Mouse (Mus musculus): ENCODE measurements around the gene Ern1. TPM values are rescaled to one million over a fixed set of nuclear protein-coding genes. Genes with fewer than 3 reads are reported as not detected.

Ern1 gene
- 5.6 and 7.9 TPM in 2 replicates for polyA plus RNA-seq (2014; fragmentation: Nextera tagmentation; extraction: Ambion mirVana)

DNA sequence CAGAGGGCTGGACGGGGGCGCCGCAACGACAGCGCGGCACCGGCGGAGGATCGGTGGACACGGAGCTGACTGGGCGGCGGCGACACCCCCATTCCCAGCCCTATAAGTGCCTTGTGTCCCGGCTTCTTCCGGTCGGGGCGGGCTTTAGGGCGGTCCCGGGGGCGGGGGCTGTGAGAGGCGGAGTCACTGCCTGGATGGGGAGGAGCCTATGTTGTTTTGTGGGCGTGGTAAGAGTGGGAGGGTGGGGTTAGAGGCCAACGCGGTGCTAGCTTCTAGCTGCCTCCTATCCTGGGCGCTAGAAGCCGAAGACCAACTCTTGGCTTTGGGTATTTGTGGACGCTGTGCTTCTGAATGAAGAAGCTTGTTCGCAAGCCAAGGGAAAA lies at the start of gene Ern1:
TSS of gene Ern1 (minus strand) at position 120 of the 383 bp plus-strand sequence.
- peak within 1 kb of the TSS; percentile 95 for H3K4me2 ChIP-seq (ENCODE audit: low read depth, low read length, severe bottlenecking)
- H3K27me3 ChIP-seq (ENCODE audit: control insufficient read depth, insufficient read depth, low read length), result no peaks in the 10 kb centered on the region
- H3K27ac ChIP-seq (ENCODE audit: low read depth, low read length), result peak within 1 kb of the TSS; percentile 19; the same call in 1 of the 2 replicates
- peaks cover 3% of the 10 kb centered on the region; the same call in 1 of the 2 replicates for H3K4me1 ChIP-seq (replicated peaks; ENCODE audit: control insufficient read depth, insufficient read depth, low read length)
- peak within 1 kb of the TSS; percentile 71 for H3K9ac ChIP-seq (ENCODE audit: low read length)
- ATAC-seq (replicated peaks; ENCODE audit: low FRiP score), result peak; percentile 97
- H3K36me3 ChIP-seq (ENCODE audit: control insufficient read depth, insufficient read depth, low read length), result no peaks in the 10 kb centered on the region
- under 1% methylated on average over 28 of the region's 28 CpGs for WGBS
- H3K4me3 ChIP-seq (ENCODE audit: low read depth, low read length), result peak within 1 kb of the TSS; percentile 62
- peak; percentile 97 for DNase-seq (ENCODE audit: low spot score)
- H3K9me3 ChIP-seq (ENCODE audit: control insufficient read depth, low read length), result no peaks in the 10 kb centered on the region

DNA sequence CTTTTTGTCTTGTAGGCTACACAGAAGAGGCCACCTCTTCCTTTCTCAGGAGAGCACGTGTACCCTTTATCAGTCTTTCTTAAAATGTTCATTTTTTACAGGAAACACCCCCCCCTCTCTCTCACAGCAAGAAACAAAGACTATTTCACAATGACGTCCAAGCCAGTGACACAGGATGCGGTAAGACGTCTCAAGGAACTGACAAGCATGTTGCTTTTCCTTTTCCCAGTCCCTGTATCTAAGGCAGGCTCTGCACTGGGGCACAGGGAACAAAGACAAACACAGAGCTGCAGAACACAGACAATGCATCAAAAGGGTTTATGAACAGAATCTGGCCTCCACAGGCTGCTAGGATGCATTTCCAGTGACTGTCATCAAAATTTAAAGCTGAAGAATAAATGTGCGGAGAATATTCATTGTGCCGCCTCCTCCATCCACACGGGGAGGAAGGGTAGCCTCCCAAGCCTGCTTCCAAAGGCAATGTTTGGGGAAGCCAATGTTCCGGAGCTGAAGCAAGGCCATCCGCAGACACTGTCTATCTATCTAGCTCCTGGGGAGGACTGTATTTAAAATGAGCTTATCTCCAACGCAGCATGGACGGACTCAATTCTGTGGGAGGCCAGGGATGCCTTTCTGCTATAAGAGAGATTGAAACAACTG lies 48.7 kb upstream of the Ern1 start:
- WGBS, result 81% methylated on average over 11 of the region's 11 CpGs

DNA sequence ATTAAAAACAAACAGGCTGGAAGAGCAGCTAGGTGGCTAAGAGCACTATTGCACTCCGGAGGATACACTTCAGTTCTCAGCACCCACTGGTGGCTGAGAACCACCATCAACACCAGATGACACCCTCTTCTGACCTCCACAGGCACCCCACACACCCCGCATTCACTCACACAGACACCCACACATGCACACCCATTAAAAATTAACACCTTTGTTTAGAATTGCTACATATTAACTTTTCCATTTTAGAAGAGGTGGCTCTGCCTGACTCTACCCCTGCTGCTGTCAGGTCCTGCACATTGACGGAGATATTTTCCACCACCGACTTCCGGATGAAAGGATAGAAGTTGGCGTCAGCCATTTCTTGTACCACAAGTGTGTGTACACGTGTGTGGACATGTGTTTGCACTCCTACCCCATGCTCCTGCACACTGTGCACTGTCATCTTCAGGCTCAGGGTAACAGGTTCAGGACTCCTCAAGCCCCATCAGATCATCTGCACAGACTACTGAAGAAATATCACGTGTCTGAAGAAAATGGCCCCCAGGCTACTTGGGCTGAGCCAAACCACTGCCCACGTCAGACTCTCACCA lies 48.1 kb upstream of the Ern1 start:
- Histone ChIP-seq H3K9me3 (ENCODE audit: control insufficient read depth, low read length) (no peaks in the 10 kb centered on the region), H3K27me3 (ENCODE audit: control insufficient read depth, insufficient read depth, low read length) (no peaks in the 10 kb centered on the region), H3K4me2 (ENCODE audit: low read depth, low read length, severe bottlenecking) (no peak overlapping the region), H3K9ac (ENCODE audit: low read length) (peak overlapping the region; percentile 3; the same call in 1 of the 2 replicates), H3K4me1 (replicated peaks; ENCODE audit: control insufficient read depth, insufficient read depth, low read length) (0 out of 2 replicates have a peak, but pooled peaks cover 2% of the 10 kb centered on the region), H3K4me3 (ENCODE audit: low read depth, low read length) (no peak overlapping the region), H3K36me3 (ENCODE audit: control insufficient read depth, insufficient read depth, low read length) (no peaks in the 10 kb centered on the region), H3K27ac (ENCODE audit: low read depth, low read length) (no peak overlapping the region)
- no peak for ATAC-seq (replicated peaks; ENCODE audit: low FRiP score)
- DNase-seq (ENCODE audit: low spot score), result no peak
- WGBS, result 89% methylated on average over 9 of the region's 9 CpGs

More for the DNA sequence above, 48.7 kb upstream of the Ern1 start:
- peak overlapping the region; percentile 12; the same call in 1 of the 2 replicates for H3K27ac ChIP-seq (ENCODE audit: low read depth, low read length)
- H3K4me3 ChIP-seq (ENCODE audit: low read depth, low read length), result no peak overlapping the region
- DNase-seq (ENCODE audit: low spot score) (no peak), ATAC-seq (replicated peaks; ENCODE audit: low FRiP score) (no peak)
- no peaks in the 10 kb centered on the region for H3K9me3 ChIP-seq (ENCODE audit: control insufficient read depth, low read length)
- H3K36me3 ChIP-seq (ENCODE audit: control insufficient read depth, insufficient read depth, low read length), result no peaks in the 10 kb centered on the region
- 0 out of 2 replicates have a peak, but pooled peaks cover 2% of the 10 kb centered on the region for H3K4me1 ChIP-seq (replicated peaks; ENCODE audit: control insufficient read depth, insufficient read depth, low read length)
- no peaks in the 10 kb centered on the region for H3K27me3 ChIP-seq (ENCODE audit: control insufficient read depth, insufficient read depth, low read length)
- H3K4me2 ChIP-seq (ENCODE audit: low read depth, low read length, severe bottlenecking), result no peak overlapping the region
- no peak overlapping the region; the same call in 1 of the 2 replicates for H3K9ac ChIP-seq (ENCODE audit: low read length)

GRCm38 (mm10) chr11:106532248-106532790 lies 44.7 kb upstream of the Ern1 start:
- no peak overlapping the region for H3K27ac ChIP-seq (ENCODE audit: low read depth, low read length)
- no peak for ATAC-seq (replicated peaks; ENCODE audit: low FRiP score)
- 72% methylated on average over 9 of the region's 9 CpGs for WGBS

DNA sequence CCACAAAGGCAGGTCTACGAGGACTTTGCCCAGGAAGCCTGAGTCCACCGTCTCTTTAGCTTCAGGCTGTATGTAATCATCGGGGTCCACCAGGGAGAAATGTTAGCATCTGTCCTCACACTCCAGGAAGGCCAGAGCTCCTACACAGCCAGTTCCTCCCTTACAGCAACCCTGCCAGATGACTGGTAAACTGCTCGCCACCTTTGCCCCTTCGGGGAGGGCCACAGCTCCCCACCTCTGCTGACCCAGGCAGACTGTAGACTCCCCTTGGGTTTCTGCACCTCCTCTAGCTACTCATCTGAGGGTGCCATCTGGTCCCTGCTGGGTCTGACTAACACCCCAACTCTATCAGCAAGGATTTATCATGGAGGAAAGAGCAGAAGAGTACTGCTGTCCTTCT lies 42.1 kb upstream of the Ern1 start:
- Histone ChIP-seq H3K36me3 (ENCODE audit: control insufficient read depth, insufficient read depth, low read length) (no peaks in the 10 kb centered on the region), H3K4me3 (ENCODE audit: low read depth, low read length) (no peak overlapping the region), H3K4me2 (ENCODE audit: low read depth, low read length, severe bottlenecking) (no peak overlapping the region), H3K4me1 (replicated peaks; ENCODE audit: control insufficient read depth, insufficient read depth, low read length) (0 out of 2 replicates have a peak, but pooled peaks cover 2% of the 10 kb centered on the region), H3K9me3 (ENCODE audit: control insufficient read depth, low read length) (no peaks in the 10 kb centered on the region), H3K27ac (ENCODE audit: low read depth, low read length) (no peak overlapping the region), H3K27me3 (ENCODE audit: control insufficient read depth, insufficient read depth, low read length) (no peaks in the 10 kb centered on the region), H3K9ac (ENCODE audit: low read length) (no peak overlapping the region)
- DNase-seq (ENCODE audit: low spot score) (no peak), ATAC-seq (replicated peaks; ENCODE audit: low FRiP score) (no peak)
- 85% methylated on average over 5 of the region's 5 CpGs for WGBS

More at GRCm38 (mm10) chr11:106532248-106532790, 44.7 kb upstream of the Ern1 start:
- Histone ChIP-seq H3K9me3 (ENCODE audit: control insufficient read depth, low read length) (no peaks in the 10 kb centered on the region), H3K4me1 (replicated peaks; ENCODE audit: control insufficient read depth, insufficient read depth, low read length) (0 out of 2 replicates have a peak, but pooled peaks cover 3% of the 10 kb centered on the region), H3K4me3 (ENCODE audit: low read depth, low read length) (no peak overlapping the region), H3K27me3 (ENCODE audit: control insufficient read depth, insufficient read depth, low read length) (no peaks in the 10 kb centered on the region), H3K36me3 (ENCODE audit: control insufficient read depth, insufficient read depth, low read length) (no peaks in the 10 kb centered on the region), H3K9ac (ENCODE audit: low read length) (no peak overlapping the region), H3K4me2 (ENCODE audit: low read depth, low read length, severe bottlenecking) (no peak overlapping the region)
- no peak for DNase-seq (ENCODE audit: low spot score)

DNA sequence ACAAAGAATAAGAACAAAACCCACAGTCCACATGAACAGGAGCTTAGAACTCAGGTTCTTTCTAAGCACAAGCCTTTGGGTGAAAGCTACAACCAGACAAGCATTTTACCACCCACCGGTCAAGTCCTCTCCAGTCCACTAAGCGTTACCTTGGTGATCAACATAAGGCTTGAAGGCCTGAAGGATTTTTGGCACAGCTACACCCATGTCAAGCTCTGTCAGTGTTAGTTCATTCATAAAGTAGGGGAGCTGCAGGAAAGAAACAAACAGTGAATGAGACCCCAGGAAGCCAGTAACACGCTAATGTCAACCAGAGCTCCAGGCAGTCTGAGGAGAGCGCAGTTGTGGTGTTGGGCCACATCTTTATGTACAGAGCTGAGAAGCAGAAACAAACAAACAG lies 41.5 kb upstream of the Ern1 start:
- no peak overlapping the region for H3K27ac ChIP-seq (ENCODE audit: low read depth, low read length)
- H3K36me3 ChIP-seq (ENCODE audit: control insufficient read depth, insufficient read depth, low read length), result no peaks in the 10 kb centered on the region
- H3K4me1 ChIP-seq (replicated peaks; ENCODE audit: control insufficient read depth, insufficient read depth, low read length), result 0 out of 2 replicates have a peak, but pooled peaks cover 2% of the 10 kb centered on the region
- no peaks in the 10 kb centered on the region for H3K9me3 ChIP-seq (ENCODE audit: control insufficient read depth, low read length)
- no peaks in the 10 kb centered on the region for H3K27me3 ChIP-seq (ENCODE audit: control insufficient read depth, insufficient read depth, low read length)
- ATAC-seq (replicated peaks; ENCODE audit: low FRiP score) (no peak), DNase-seq (ENCODE audit: low spot score) (no peak)
- no peak overlapping the region for H3K4me3 ChIP-seq (ENCODE audit: low read depth, low read length)
- WGBS, result 91% methylated on average over 4 of the region's 4 CpGs
- H3K9ac ChIP-seq (ENCODE audit: low read length), result no peak overlapping the region
- no peak overlapping the region for H3K4me2 ChIP-seq (ENCODE audit: low read depth, low read length, severe bottlenecking)

DNA sequence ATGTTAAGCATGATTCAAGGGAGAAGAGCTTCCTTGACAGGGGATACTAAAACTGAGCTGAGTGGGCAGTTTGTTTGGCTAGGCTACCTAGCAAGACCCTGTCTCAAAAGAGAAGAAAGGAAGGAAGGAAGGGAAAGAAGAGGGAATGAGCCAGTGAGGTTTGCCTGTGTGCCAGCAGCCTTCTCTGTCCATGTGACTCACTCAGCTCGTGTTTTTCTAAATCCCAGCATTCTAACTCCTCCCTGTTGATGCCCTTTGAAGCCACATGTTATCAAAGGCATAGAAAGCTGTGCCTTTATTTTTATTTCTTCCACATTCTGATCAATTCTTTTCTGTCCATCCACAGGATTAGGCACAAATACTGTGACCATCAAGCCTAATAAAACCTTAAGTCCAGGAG lies 40.3 kb upstream of the Ern1 start:
- no peak overlapping the region for H3K9ac ChIP-seq (ENCODE audit: low read length)
- H3K36me3 ChIP-seq (ENCODE audit: control insufficient read depth, insufficient read depth, low read length), result no peaks in the 10 kb centered on the region
- H3K4me1 ChIP-seq (replicated peaks; ENCODE audit: control insufficient read depth, insufficient read depth, low read length), result 0 out of 2 replicates have a peak, but pooled peaks cover 2% of the 10 kb centered on the region
- no peak overlapping the region for H3K27ac ChIP-seq (ENCODE audit: low read depth, low read length)
- H3K27me3 ChIP-seq (ENCODE audit: control insufficient read depth, insufficient read depth, low read length), result no peaks in the 10 kb centered on the region
- no peaks in the 10 kb centered on the region for H3K9me3 ChIP-seq (ENCODE audit: control insufficient read depth, low read length)
- 24% methylated on average over 1 of the region's 1 CpGs for WGBS
- no peak overlapping the region for H3K4me2 ChIP-seq (ENCODE audit: low read depth, low read length, severe bottlenecking)
- no peak overlapping the region for H3K4me3 ChIP-seq (ENCODE audit: low read depth, low read length)
- DNase-seq (ENCODE audit: low spot score), result no peak
- no peak for ATAC-seq (replicated peaks; ENCODE audit: low FRiP score)

- Histone ChIP-seq H3K36me3 (ENCODE audit: control insufficient read depth, insufficient read depth, low read length) (no peaks in the 10 kb centered on the region), H3K4me3 (ENCODE audit: low read depth, low read length) (no peak overlapping the region), H3K9ac (ENCODE audit: low read length) (no peak overlapping the region), H3K4me1 (replicated peaks; ENCODE audit: control insufficient read depth, insufficient read depth, low read length) (0 out of 2 replicates have a peak, but pooled peaks cover 2% of the 10 kb centered on the region), H3K4me2 (ENCODE audit: low read depth, low read length, severe bottlenecking) (no peak overlapping the region), H3K27me3 (ENCODE audit: control insufficient read depth, insufficient read depth, low read length) (no peaks in the 10 kb centered on the region), H3K9me3 (ENCODE audit: control insufficient read depth, low read length) (no peaks in the 10 kb centered on the region), H3K27ac (ENCODE audit: low read depth, low read length) (no peak overlapping the region)
- DNase-seq (ENCODE audit: low spot score) (no peak), ATAC-seq (replicated peaks; ENCODE audit: low FRiP score) (no peak)
- WGBS, result 42% methylated on average over 10 of the region's 10 CpGs
These were observed 39.6 kb upstream of the Ern1 start for GRCm38 (mm10) chr11:106527147-106527821.
